Mouse (Mus musculus): Measurements from ENCODE around the gene Lrrc39. TPM values are rescaled to one million over a fixed set of nuclear protein-coding genes. Genes with fewer than 3 reads are reported as not detected.
"Not testable (repeated sequence)": the region's sequence is repeated elsewhere in the genome, so short reads cannot be mapped to it uniquely, and the experiment has no call there.

The Lrrc39 gene
- 10 to 100 TPM; 46.0 to 53.0 (median 51.1) TPM for total RNA-seq (2022)

DNA sequence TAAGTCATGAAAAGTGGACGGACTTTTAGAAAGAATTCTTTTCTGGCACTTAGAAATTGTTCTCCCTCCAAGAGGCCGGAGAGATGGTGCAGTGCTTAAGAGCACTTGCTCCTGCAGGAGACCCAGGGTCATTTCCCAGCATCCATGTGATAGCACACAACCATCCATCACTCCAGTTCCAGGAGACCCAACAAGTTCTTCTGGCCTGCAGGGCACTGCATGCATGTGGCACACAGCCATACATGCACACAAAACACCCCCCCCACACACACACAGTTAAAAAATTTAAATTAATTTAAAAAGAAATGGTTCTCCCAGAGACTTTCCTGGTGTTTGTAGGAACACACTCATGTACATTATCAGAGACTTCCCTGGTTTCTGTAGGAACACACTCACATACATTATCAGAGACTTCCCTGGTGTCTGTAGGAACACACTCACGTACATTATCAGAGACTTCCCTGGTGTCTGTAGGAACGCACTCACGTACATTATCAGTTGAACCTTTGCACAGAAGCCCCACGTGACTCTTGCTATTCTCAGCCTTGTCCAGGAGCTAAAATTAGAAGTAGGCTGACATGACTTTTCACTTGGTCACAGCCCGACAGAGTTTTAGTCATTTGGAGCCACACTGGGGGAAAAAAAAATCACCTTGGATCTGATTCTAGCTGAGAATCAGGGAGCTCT is at the start of gene Lrrc39:
Gene Lrrc39 (plus strand): TSS at position 566 of the 687 bp plus-strand sequence.
- DNase-seq (ENCODE audit: low spot score in 2 of 2) = peak in 1 of 2 experiments; percentile 5

DNA sequence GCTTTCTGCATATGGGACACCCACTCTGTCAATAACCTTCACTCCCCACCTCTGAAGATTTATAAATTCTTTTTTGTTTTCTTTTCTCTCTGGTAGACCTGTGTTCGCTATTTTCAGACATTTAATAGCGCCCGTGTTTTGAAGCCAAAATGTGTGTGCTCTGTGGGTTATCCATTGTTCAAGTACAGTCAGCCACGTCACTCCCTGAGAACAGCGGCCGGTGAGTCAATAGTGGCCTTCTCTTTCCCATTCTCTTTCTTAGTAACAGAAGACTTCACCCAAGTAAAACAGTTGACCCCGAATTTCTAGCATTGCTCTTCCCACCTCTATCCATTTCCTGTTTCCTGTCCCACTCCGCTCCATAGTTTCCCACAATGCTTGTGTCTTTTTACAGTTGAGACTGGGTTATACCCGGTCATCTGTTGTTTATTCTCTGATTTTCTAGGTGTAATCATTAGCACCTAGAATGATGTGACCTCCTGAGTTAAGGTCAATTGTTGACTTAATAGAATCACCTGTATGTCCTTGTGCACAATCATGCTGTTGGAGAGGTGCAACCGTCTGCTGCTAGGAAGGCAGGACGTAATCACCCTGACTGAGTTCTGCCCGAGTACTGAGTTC is 42.5 kb upstream of the Lrrc39 start:
- no peak for DNase-seq (ENCODE audit: low spot score in 2 of 2)

GRCm38 (mm10) chr3:116529741-116530140 is 33.0 kb upstream of the Lrrc39 start:
- DNase-seq (ENCODE audit: low spot score in 2 of 2) = no peak

DNA sequence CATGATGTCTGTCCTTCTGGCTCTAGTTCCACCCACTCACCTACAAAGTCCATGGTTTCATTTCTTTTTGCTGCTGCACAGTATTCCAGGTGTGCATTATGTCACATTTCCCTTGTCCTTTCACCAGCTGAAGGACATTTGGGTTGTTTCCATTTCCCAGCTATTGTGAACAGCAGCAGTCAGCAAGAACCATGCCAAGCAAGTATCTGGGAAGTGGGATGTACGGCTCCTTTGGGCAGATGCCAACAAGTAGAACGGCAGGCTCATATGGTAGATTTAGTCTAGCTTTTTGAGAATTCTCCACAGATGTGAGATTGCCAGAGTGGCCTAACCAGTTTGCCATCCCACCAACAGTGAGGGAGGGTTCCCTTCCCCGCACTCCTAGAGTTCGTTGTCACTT is 31.9 kb upstream of the Lrrc39 start:
- no peak for DNase-seq (ENCODE audit: low spot score in 2 of 2)

DNA sequence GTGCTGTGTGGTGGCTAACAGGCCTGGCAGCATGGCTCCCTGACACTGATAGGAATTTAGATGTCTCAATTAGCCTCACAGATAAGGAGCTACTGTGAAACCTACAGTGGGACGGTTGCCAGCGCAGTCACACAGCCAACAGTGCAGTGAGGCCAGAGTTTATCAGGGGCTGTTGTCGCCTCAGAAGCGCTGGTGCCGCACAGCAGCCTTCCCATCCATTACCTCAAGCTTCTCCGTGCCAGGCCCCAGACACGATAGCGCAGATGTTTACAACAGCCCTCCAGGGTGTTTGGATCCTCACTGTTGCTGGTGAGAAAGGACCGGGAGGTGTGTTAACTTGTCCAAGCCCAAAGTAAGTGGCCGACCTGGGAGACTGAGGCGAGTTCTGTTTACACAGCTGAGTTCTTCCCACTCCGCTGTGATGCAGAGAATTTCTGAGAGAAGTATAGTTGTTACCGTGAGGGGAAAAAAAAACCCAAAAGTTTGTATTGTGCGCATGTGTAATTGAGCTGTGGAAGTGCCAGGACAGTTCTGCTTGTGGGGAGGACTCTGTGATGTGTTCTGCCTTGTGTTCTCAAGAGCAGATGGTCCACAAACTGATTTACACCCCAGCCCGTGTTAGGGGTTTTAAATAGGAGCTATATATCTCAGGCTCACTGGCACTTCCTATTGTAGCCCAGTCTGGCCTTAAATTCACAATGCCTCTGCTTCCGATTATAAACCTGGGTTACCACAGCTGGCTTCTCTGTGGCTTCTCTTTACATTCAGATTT is 26.2 kb upstream of the Lrrc39 start:
- no peak for DNase-seq (ENCODE audit: low spot score in 2 of 2)

- no peak for DNase-seq (ENCODE audit: low spot score in 2 of 2)
These were observed 25.6 kb upstream of the Lrrc39 start for GRCm38 (mm10) chr3:116537200-116537573.

GRCm38 (mm10) chr3:116542070-116542469 is 20.7 kb upstream of the Lrrc39 start:
- no peak for DNase-seq (ENCODE audit: low spot score in 2 of 2)

DNA sequence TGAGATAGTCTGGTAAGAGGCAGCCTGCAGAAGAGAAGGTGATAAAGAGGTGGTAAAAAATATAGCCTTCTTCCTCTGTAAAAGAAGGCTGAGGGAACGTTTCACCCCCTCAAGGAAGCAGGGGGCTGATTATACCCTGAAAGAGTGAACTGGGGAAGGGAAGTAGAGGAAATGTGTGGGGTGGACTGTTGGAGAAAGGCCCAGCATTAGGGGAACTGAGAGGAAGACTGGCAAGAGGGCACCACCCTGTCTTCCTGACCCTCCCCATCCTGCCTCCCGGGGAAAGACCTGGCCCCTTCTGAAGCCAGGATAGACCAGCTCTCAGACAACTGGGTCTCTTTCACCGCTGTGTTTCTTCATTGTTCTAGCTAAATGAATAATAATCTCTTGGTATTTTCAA is 20.2 kb upstream of the Lrrc39 start:
- DNase-seq (ENCODE audit: low spot score in 2 of 2) = no peak

DNA sequence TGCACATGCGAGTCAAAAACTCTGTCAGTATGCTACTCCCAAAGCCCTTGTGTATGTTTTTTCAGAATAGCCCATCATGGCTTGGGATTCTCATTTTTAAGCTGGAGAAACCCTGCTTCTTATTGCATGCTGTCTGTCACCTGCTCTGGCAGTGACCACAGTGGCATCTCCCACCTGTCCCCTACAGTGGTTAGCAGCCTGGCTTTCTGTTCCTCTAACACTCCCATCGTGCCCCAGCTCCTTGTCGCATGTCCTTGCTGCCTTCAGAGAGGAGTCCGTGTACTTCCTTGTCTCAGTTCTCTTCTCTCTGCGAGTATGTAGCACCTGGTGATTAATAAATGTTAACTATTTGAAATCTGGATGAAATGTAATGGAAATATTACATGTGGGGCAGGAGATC is 15.3 kb upstream of the Lrrc39 start:
- DNase-seq (ENCODE audit: low spot score in 2 of 2) = no peak

- DNase-seq (ENCODE audit: low spot score in 2 of 2) = no peak
These were observed 11.4 kb upstream of the Lrrc39 start for GRCm38 (mm10) chr3:116551362-116551761.

- DNase-seq (ENCODE audit: low spot score in 2 of 2) = not testable (repeated sequence)
These were observed 1.5 kb upstream of the Lrrc39 start for GRCm38 (mm10) chr3:116561315-116561714.

- no peak for DNase-seq (ENCODE audit: low spot score in 2 of 2)
These were observed 321 bp downstream of the Lrrc39 start for GRCm38 (mm10) chr3:116563095-116563492.

GRCm38 (mm10) chr3:116570628-116571027 is 7.9 kb downstream of the Lrrc39 start:
- no peak for DNase-seq (ENCODE audit: low spot score in 2 of 2)

GRCm38 (mm10) chr3:116577286-116577685 is 14.5 kb downstream of the Lrrc39 start:
- no peak for DNase-seq (ENCODE audit: low spot score in 2 of 2)

DNA sequence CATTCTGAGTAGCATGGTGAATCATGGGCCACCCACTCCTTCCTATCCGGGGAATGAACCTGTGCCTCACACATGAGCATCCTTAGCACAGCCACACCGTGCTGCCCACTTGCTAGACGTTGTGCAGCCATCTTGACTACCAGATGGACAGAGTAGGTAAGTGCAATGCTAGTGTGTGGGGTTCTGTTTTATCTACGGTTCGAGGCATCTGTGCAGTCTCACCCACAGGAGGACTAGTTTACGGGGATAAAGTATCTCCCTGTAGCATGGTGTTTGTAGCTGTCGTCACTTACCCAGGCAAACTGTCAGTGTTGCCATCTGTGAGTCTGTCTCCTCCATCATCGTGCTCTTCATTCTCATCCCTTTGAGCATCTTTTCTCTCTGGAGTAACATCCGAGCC is 19.4 kb downstream of the Lrrc39 start:
- no peak for DNase-seq (ENCODE audit: low spot score in 2 of 2)

DNA sequence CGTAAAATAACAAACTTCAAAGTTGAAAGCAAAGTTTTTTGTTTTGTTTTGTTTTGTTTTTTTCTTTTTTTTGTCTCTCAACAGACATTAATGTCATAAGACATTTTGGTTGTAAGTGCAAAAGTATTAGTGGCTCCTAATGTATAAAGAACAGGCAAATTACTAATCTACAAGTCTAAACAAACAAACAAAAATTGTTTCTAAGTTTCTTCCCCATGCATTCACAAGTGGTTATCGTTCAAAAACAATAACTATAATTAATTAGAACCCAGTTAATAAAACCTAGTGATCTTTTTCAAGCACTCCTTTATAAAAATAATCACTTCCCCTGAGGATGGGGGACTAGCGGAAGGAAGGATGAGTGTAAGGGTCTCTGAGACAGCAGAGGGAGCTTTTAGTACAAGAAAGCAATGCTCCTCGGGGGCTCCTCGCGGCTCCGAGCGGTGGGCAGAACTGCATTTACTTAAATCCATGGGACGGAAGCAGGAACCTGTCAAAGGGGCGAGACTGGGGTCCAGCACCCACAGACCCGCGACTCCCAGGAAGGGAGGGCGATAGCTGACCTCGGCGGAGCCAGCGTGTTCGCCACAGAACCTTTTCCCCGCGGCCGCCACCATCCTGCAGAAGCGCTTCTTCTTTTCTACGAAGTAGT is 31.4 kb downstream of the Lrrc39 start:
- peak in 1 of 2 experiments; percentile 2 for DNase-seq (ENCODE audit: low spot score in 2 of 2)

- peak; percentile 94 for DNase-seq (ENCODE audit: low spot score in 2 of 2)
These were observed 32.2 kb downstream of the Lrrc39 start, which contains the start of gene Sass6 for GRCm38 (mm10) chr3:116594728-116595602. Gene Sass6 (plus strand): TSS chr3:116594982.

- DNase-seq (ENCODE audit: low spot score in 2 of 2) = no peak
These were observed 32.8 kb downstream of the Lrrc39 start for GRCm38 (mm10) chr3:116595603-116595991.

DNA sequence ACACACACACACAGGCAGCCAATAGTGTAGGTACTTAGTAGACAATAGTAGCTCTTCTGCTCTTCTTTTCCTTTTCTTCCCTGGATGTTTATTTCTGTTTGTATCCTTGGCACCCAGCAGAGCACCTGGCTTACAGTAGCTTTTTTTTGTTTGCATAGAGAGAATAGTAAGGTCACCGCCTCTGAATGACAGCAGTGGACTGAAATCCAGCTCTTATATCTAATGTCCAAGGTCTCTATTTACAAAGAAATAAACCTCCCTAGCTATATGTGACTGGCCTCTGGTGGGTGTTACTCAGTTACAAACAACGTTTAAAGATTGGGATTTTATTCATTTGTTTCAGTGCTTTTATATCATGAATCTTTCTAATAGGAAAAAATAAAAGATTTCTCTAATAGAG is 36.9 kb downstream of the Lrrc39 start:
- DNase-seq (ENCODE audit: low spot score in 2 of 2) = no peak

GRCm38 (mm10) chr3:116601005-116601404 is 38.2 kb downstream of the Lrrc39 start:
- DNase-seq (ENCODE audit: low spot score in 2 of 2) = no peak

GRCm38 (mm10) chr3:116601781-116602180 is 39.0 kb downstream of the Lrrc39 start:
- DNase-seq (ENCODE audit: low spot score in 2 of 2) = no peak
